Mouse (Mus musculus): ENCODE measurements around the gene Rai1.

DNA sequence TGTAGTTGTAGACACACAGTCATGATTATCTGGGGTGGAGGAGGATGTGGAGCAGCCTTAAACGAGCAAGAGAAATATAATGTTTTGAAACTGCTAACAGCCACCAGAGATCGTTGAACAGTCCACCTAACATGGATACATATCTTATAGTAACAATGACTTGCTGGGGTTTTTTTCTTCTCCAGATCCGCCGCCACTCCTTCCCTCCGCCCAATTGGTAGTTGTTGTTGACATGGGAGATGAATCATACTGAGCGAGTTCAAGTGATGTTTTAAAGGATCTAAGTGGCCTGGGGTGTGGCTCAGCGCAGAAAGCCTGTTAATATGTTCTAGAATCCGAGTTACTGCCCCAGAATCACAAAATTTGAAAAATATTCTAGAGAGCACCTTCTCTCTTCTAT, 114.8 kb downstream of the Rai1 start:
- TF ChIP-seq POLR2A (IDR thresholded peaks at IDR 0.05; ENCODE audit: extremely low read depth, insufficient read depth, low read length) (no peak), CTCF (IDR thresholded peaks at IDR 0.05; ENCODE audit: low read depth, low read length) (no peak)
